Mouse (Mus musculus) myocyte (in vitro differentiated cells): ENCODE data around the gene Gm20388. TPM values are rescaled to one million over a fixed set of nuclear protein-coding genes. Genes with fewer than 3 reads are reported as not detected.

Experiments
- H3K27me3 ChIP-seq: one replicate; pipeline ENCODE4 v1.6.1; 2011; ENCODE audit not compliant: control insufficient read depth, insufficient read depth, insufficient read length
- H3K36me3 ChIP-seq: one replicate; pipeline ENCODE4 v1.6.1; 2011; ENCODE audit not compliant: control insufficient read depth, insufficient read depth
- H3K4me2 ChIP-seq: one replicate; pipeline ENCODE4 v1.6.1; 2011; ENCODE audit warnings: low read depth, control low read depth
- H3K4me3 ChIP-seq: one replicate; pipeline ENCODE4 v1.5.1; 2011; ENCODE audit warnings: mild to moderate bottlenecking, control low read depth, moderate library complexity
- H3K79me2 ChIP-seq: one replicate; pipeline ENCODE4 v1.6.1; 2011; ENCODE audit not compliant: control insufficient read depth, insufficient read depth
- H3ac ChIP-seq: one replicate; pipeline ENCODE4 v1.6.1; 2011; ENCODE audit not compliant: control insufficient read depth, insufficient read length
- CEBPB ChIP-seq: IDR thresholded peaks from 2 replicates; pipeline ENCODE4 v1.6.1; 2011; ENCODE audit warnings: mild to moderate bottlenecking, moderate library complexity; ENCODE audit not compliant: poor library complexity, insufficient read depth, severe bottlenecking
- E2F4 ChIP-seq: IDR thresholded peaks from one replicate; pipeline ENCODE4 v1.6.1; 2011; ENCODE audit warnings: mild to moderate bottlenecking, control low read depth, moderate library complexity; ENCODE audit not compliant: insufficient read depth
- MAX ChIP-seq: IDR thresholded peaks from one replicate; pipeline ENCODE4 v1.6.1; 2011; ENCODE audit warnings: low read depth, mild to moderate bottlenecking, control low read depth
- MYOD1 ChIP-seq, 3 experiments: IDR thresholded peaks; one replicate each; pipeline ENCODE4 v1.6.1; 2011; ENCODE audit warnings: control low read depth in 2 of 3, low read depth in 2 of 3, mild to moderate bottlenecking in 2 of 3, moderate library complexity in 1 of 3; ENCODE audit not compliant: insufficient read length in 2 of 3, control insufficient read depth in 1 of 3
- MYOG ChIP-seq, 3 experiments: IDR thresholded peaks; one replicate each; pipeline ENCODE4 v1.6.1; 2011; ENCODE audit warnings: control low read depth in 2 of 3, low read depth in 2 of 3, mild to moderate bottlenecking in 2 of 3; ENCODE audit not compliant: insufficient read length in 2 of 3, control insufficient read depth in 1 of 3, insufficient read depth in 1 of 3
- POLR2A ChIP-seq: IDR thresholded peaks from one replicate; pipeline ENCODE4 v1.6.1; 2011; ENCODE audit warnings: low read depth, mild to moderate bottlenecking, control low read depth, moderate library complexity; ENCODE audit not compliant: insufficient read length
- POLR2AphosphoS2 ChIP-seq: IDR thresholded peaks from one replicate; pipeline ENCODE4 v1.6.1; 2011; ENCODE audit warnings: low read depth, control low read depth; ENCODE audit not compliant: insufficient read length
- REST ChIP-seq: IDR thresholded peaks from one replicate; pipeline ENCODE4 v1.6.1; 2011; ENCODE audit warnings: mild to moderate bottlenecking, control low read depth, moderate library complexity; ENCODE audit not compliant: insufficient read depth, insufficient read length
- SRF ChIP-seq: IDR thresholded peaks from one replicate; pipeline ENCODE4 v1.6.1; 2011; ENCODE audit warnings: low read depth; ENCODE audit not compliant: control insufficient read depth, insufficient read length
- TCF12 ChIP-seq: IDR thresholded peaks from one replicate; pipeline ENCODE4 v1.6.1; 2011; ENCODE audit warnings: mild to moderate bottlenecking, control low read depth; ENCODE audit not compliant: poor library complexity, insufficient read depth, severe bottlenecking
- TCF3 ChIP-seq: IDR thresholded peaks from one replicate; pipeline ENCODE4 v1.6.1; 2011; ENCODE audit warnings: low read depth, control low read depth; ENCODE audit not compliant: insufficient read length
- USF1 ChIP-seq: IDR thresholded peaks from one replicate; pipeline ENCODE4 v1.6.1; 2011; ENCODE audit warnings: low read depth, mild to moderate bottlenecking, control low read depth, moderate library complexity
- polyA plus RNA-seq: library from polyadenylated mRNA; unstranded; fragments of >200 nt; fragmentation: generic; extraction: Trizol; gene quantifications from one replicate; pipeline ENCODE4 v1.2.1, GENCODE M21; 2012; ENCODE audit warnings: missing spikeins

Gm20388 gene
- polyA plus RNA-seq, 1 experiment = 15.3 TPM

- peaks cover 40% of the 10 kb centered on the region for H3K27me3 ChIP-seq
- H3ac ChIP-seq = no peak overlapping the region
- no peak overlapping the region for H3K4me2 ChIP-seq
- H3K4me3 ChIP-seq = no peak overlapping the region
- H3K79me2 ChIP-seq = no peaks in the 10 kb centered on the region
- no peaks in the 10 kb centered on the region for H3K36me3 ChIP-seq
- TF ChIP-seq REST = no peak
- no peak for TF ChIP-seq MYOD1 (IDR thresholded peaks at IDR 0.05; ENCODE audit: control insufficient read depth in 1 of 3, insufficient read length in 2 of 3, low read depth in 2 of 3)
- no peak for TF ChIP-seq POLR2AphosphoS2
- TF ChIP-seq E2F4 = no peak
- TF ChIP-seq MYOG (IDR thresholded peaks at IDR 0.05; ENCODE audit: control insufficient read depth in 1 of 3, insufficient read depth in 1 of 3, insufficient read length in 2 of 3, low read depth in 2 of 3) = no peak
These were observed 814.4 kb downstream of the Gm20388 start for GRCm38 (mm10) chr8:120724816-120725575.

- no peaks in the 10 kb centered on the region for H3K36me3 ChIP-seq
- peaks cover 45% of the 10 kb centered on the region for H3K27me3 ChIP-seq
- no peak overlapping the region for H3K4me2 ChIP-seq
- no peaks in the 10 kb centered on the region for H3K79me2 ChIP-seq
- no peak overlapping the region for H3K4me3 ChIP-seq
- no peak overlapping the region for H3ac ChIP-seq
- TF ChIP-seq E2F4 (no peak), CEBPB (no peak), REST (no peak), TCF3 (no peak), USF1 (no peak), MYOG (IDR thresholded peaks at IDR 0.05; ENCODE audit: control insufficient read depth in 1 of 3, insufficient read depth in 1 of 3, insufficient read length in 2 of 3, low read depth in 2 of 3) (no peak), POLR2AphosphoS2 (no peak), MAX (no peak), TCF12 (no peak), POLR2A (no peak), SRF (no peak), MYOD1 (IDR thresholded peaks at IDR 0.05; ENCODE audit: control insufficient read depth in 1 of 3, insufficient read length in 2 of 3, low read depth in 2 of 3) (no peak)
These were observed 814.9 kb downstream of the Gm20388 start for GRCm38 (mm10) chr8:120725576-120725950.

DNA sequence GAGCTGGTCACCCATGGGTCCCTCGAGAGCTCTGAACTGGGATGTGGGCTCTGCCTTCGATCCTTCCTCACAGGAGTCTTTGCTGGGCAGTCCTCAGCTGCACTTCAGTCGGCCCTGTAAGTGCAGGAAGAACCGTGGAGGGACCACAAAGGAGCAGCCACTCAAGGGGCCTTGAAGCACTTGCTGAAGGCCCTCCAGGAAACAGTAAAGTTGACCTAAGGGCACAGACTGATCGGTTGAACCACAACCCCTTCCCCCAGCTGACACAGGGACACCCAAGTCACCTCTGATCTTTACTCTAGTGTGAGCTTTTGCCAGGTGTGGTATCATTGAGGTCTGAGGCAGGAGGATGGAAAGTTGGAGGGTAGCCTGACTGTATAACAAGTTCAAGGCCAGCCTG is 815.4 kb downstream of the Gm20388 start:
- Histone ChIP-seq H3K27me3 (peaks cover 44% of the 10 kb centered on the region), H3K4me2 (no peak overlapping the region), H3K36me3 (no peaks in the 10 kb centered on the region), H3K79me2 (no peaks in the 10 kb centered on the region), H3ac (no peak overlapping the region), H3K4me3 (no peak overlapping the region)
- TF ChIP-seq CEBPB (no peak), REST (no peak), E2F4 (no peak), MYOG (IDR thresholded peaks at IDR 0.05; ENCODE audit: control insufficient read depth in 1 of 3, insufficient read depth in 1 of 3, insufficient read length in 2 of 3, low read depth in 2 of 3) (no peak), MAX (no peak), TCF3 (no peak), USF1 (no peak), POLR2A (no peak), TCF12 (no peak), POLR2AphosphoS2 (no peak), SRF (no peak), MYOD1 (IDR thresholded peaks at IDR 0.05; ENCODE audit: control insufficient read depth in 1 of 3, insufficient read length in 2 of 3, low read depth in 2 of 3) (no peak)

DNA sequence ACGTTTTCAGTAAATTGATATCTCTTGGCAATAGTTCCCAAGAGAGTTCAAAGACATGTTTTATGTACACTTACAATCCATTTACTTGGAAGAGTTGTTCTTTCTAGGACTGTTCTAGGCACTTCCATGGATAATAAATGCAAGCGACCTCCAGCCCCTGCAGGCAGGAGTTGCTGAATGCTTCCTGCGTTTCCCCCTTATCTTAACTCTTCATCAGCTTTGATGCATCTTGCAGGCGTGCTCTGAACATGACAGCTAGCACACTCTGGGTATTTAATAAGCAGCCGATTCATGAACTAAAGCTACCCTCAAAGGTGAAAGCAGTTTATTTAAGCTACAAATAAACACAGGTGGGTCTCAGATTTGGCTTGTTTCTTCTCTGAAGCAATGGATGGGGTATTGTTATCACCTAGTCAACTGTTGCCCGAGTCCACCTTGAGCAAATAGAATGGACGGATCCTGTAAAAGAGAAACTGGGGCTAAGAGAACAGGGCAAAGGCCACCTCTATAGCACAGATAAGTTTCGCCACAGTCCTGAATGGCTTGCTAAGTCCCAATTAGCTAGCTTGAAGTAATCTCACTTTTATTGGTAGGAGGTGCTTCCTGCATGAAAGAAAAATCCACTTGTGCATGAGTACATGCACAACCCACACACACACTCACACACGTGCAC is 818.0 kb downstream of the Gm20388 start:
- Histone ChIP-seq H3K27me3 (peaks cover 48% of the 10 kb centered on the region), H3K36me3 (no peaks in the 10 kb centered on the region), H3K4me2 (no peak overlapping the region), H3K79me2 (no peaks in the 10 kb centered on the region), H3ac (no peak overlapping the region), H3K4me3 (no peak overlapping the region)
- TF ChIP-seq TCF3 (no peak), TCF12 (no peak), E2F4 (no peak), CEBPB (no peak), MYOG (IDR thresholded peaks at IDR 0.05; ENCODE audit: control insufficient read depth in 1 of 3, insufficient read depth in 1 of 3, insufficient read length in 2 of 3, low read depth in 2 of 3) (no peak), USF1 (no peak), REST (no peak), SRF (no peak), POLR2AphosphoS2 (no peak), MYOD1 (IDR thresholded peaks at IDR 0.05; ENCODE audit: control insufficient read depth in 1 of 3, insufficient read length in 2 of 3, low read depth in 2 of 3) (no peak), MAX (no peak), POLR2A (no peak)
